ENCODE assay signal across 12 mouse cellular contexts in genomic region chr12:54263733-54264417, GRCm38 (mm10).
DNase-seq lines count a peak whose midpoint lies in the region; ATAC-seq and TF ChIP-seq lines count a peak whose summit lies in the region.
"Had no signal": no experiment of that assay in that cellular context is flagged by ENCODE, and none has a peak within 500 bp of the region (broad histone marks: within the 10 kb centered on the region; RNA-seq: fewer than 3 reads in every experiment).

No protein-coding gene starts in this region.

- peaks cover 33% of the 10 kb centered on the region for H3K4me1 ChIP-seq in heart, embryonic 12.5 days (replicated peaks)
- H3K4me1 ChIP-seq in midbrain, embryonic 10.5 days = peaks cover 23% of the 10 kb centered on the region
- no peaks in the 10 kb centered on the region for H3K4me1 ChIP-seq in midbrain, postnatal 0 days (ENCODE audit: insufficient read depth, low read length)
- peaks cover 9% of the 10 kb centered on the region for H3K4me1 ChIP-seq in intestine, embryonic 15.5 days (replicated peaks)
- peaks cover 18% of the 10 kb centered on the region for H3K4me1 ChIP-seq in stomach, embryonic 16.5 days (ENCODE audit: control insufficient read depth, insufficient read depth, low read length)

- no peak for TF ChIP-seq CTCF in midbrain, postnatal 0 days (IDR thresholded peaks at IDR 0.05)

- no peak for ATAC-seq in heart, embryonic 12.5 days (ENCODE audit: insufficient number of reproducible peaks, low FRiP score)
- no peak for ATAC-seq in midbrain, postnatal 0 days (ENCODE audit: low FRiP score)
- peak; percentile 26 for ATAC-seq in intestine, embryonic 15.5 days
- peak; percentile 25; the same call in 1 of the 2 replicates for ATAC-seq in stomach, embryonic 16.5 days (ENCODE audit: insufficient read depth, low FRiP score)

- H3K4me3 ChIP-seq in heart, embryonic 12.5 days = no peak overlapping the region
- no peak overlapping the region for H3K4me3 ChIP-seq in midbrain, embryonic 10.5 days
- no peak overlapping the region for H3K4me3 ChIP-seq in midbrain, postnatal 0 days (ENCODE audit: low read depth, low read length)
- no peak overlapping the region for H3K4me3 ChIP-seq in intestine, embryonic 15.5 days (replicated peaks)
- no peak overlapping the region for H3K4me3 ChIP-seq in stomach, embryonic 16.5 days (replicated peaks; ENCODE audit: low read length)
- H3K4me3 ChIP-seq: embryonic facial prominence, embryonic 12.5 days; layer of hippocampus, adult 2 months; limb, embryonic 13.5 days; midbrain, embryonic 12.5 days had no signal

- intact Hi-C loops in heart, postnatal 14 days (cut with DNase I) = no loop called here
- intact Hi-C loops in left cerebral cortex, postnatal 36 days (cut with DNase I) = no loop called here

- no peaks in the 10 kb centered on the region for H3K36me3 ChIP-seq in heart, embryonic 12.5 days
- H3K36me3 ChIP-seq in midbrain, embryonic 10.5 days = no peaks in the 10 kb centered on the region
- no peaks in the 10 kb centered on the region for H3K36me3 ChIP-seq in midbrain, postnatal 0 days (ENCODE audit: insufficient read depth, low read length)
- no peaks in the 10 kb centered on the region for H3K36me3 ChIP-seq in intestine, embryonic 15.5 days
- no peaks in the 10 kb centered on the region for H3K36me3 ChIP-seq in stomach, embryonic 16.5 days (ENCODE audit: control insufficient read depth, insufficient read depth, low read length)
- H3K36me3 ChIP-seq: embryonic facial prominence, embryonic 12.5 days; limb, embryonic 13.5 days; midbrain, embryonic 12.5 days had no signal

- H3K9ac ChIP-seq in heart, embryonic 12.5 days = no peak overlapping the region
- H3K9ac ChIP-seq in midbrain, postnatal 0 days (replicated peaks; ENCODE audit: low read length, poor library complexity, severe bottlenecking) = no peak overlapping the region
- H3K9ac ChIP-seq in intestine, embryonic 15.5 days = no peak overlapping the region
- H3K9ac ChIP-seq in stomach, embryonic 16.5 days (ENCODE audit: low read length) = 0 out of 2 replicates have a peak overlapping the region, but pooled peaks have one; percentile 25
- H3K9ac ChIP-seq: embryonic facial prominence, embryonic 12.5 days; limb, embryonic 13.5 days; midbrain, embryonic 12.5 days had no signal

- H3K27ac ChIP-seq in heart, embryonic 12.5 days (ENCODE audit: poor library complexity, severe bottlenecking) = 0 out of 2 replicates have a peak overlapping the region, but pooled peaks have one; percentile 13
- peak overlapping the region; percentile 61 for H3K27ac ChIP-seq in midbrain, embryonic 10.5 days (replicated peaks)
- H3K27ac ChIP-seq in midbrain, postnatal 0 days (ENCODE audit: low read depth, low read length) = no peak overlapping the region
- H3K27ac ChIP-seq in intestine, embryonic 15.5 days = no peak overlapping the region
- H3K27ac ChIP-seq in stomach, embryonic 16.5 days (ENCODE audit: low read length) = peak overlapping the region; percentile 70
- H3K27ac ChIP-seq: embryonic facial prominence, embryonic 12.5 days; layer of hippocampus, adult 2 months; limb, embryonic 13.5 days; midbrain, embryonic 12.5 days had no signal

- H3K9me3 ChIP-seq in heart, embryonic 12.5 days (replicated peaks) = no peaks in the 10 kb centered on the region
- H3K9me3 ChIP-seq in midbrain, embryonic 10.5 days (replicated peaks) = no peaks in the 10 kb centered on the region
- H3K9me3 ChIP-seq in midbrain, postnatal 0 days (ENCODE audit: low read length) = no peaks in the 10 kb centered on the region
- H3K9me3 ChIP-seq in intestine, embryonic 15.5 days = no peaks in the 10 kb centered on the region
- no peaks in the 10 kb centered on the region for H3K9me3 ChIP-seq in stomach, embryonic 16.5 days (replicated peaks; ENCODE audit: control insufficient read depth, low read length)
- H3K9me3 ChIP-seq: embryonic facial prominence, embryonic 12.5 days; limb, embryonic 13.5 days; midbrain, embryonic 12.5 days had no signal

- DNase-seq in heart, postnatal 14 days = no peak
- peak; percentile 17 for DNase-seq in midbrain, embryonic 10.5 days (ENCODE audit: low spot score)
- no peak for DNase-seq in midbrain, postnatal 0 days (ENCODE audit: low spot score)
- DNase-seq in left cerebral cortex, postnatal 36 days (ENCODE audit: low spot score in 2 of 2) = no peak
- DNase-seq in layer of hippocampus, adult 9-11 months = no peak

- H3K27me3 ChIP-seq in heart, embryonic 12.5 days (replicated peaks) = 0 out of 2 replicates have a peak, but pooled peaks cover 11% of the 10 kb centered on the region
- H3K27me3 ChIP-seq in midbrain, embryonic 10.5 days (ENCODE audit: low read depth, poor library complexity, severe bottlenecking) = no peaks in the 10 kb centered on the region; the same call in 1 of the 2 replicates
- H3K27me3 ChIP-seq in midbrain, postnatal 0 days (ENCODE audit: insufficient read depth, low read length) = no peaks in the 10 kb centered on the region
- H3K27me3 ChIP-seq in intestine, embryonic 15.5 days (replicated peaks) = no peaks in the 10 kb centered on the region
- no peaks in the 10 kb centered on the region for H3K27me3 ChIP-seq in stomach, embryonic 16.5 days (ENCODE audit: control insufficient read depth, insufficient read depth, low read length)
- H3K27me3 ChIP-seq: embryonic facial prominence, embryonic 12.5 days; midbrain, embryonic 12.5 days had no signal

- H3K4me2 ChIP-seq in heart, embryonic 12.5 days = peak overlapping the region; percentile 31
- H3K4me2 ChIP-seq in midbrain, postnatal 0 days (ENCODE audit: low read depth, low read length, poor library complexity, severe bottlenecking) = no peak overlapping the region
- H3K4me2 ChIP-seq in intestine, embryonic 15.5 days (replicated peaks) = no peak overlapping the region
- H3K4me2 ChIP-seq in stomach, embryonic 16.5 days (ENCODE audit: low read depth, low read length) = no peak overlapping the region
- H3K4me2 ChIP-seq: embryonic facial prominence, embryonic 12.5 days; limb, embryonic 13.5 days; midbrain, embryonic 12.5 days had no signal

- 36% methylated on average over 13 of the region's 13 CpGs for WGBS in heart, embryonic 12.5 days
- WGBS in midbrain, embryonic 10.5 days = 72% methylated on average over 13 of the region's 13 CpGs
- 77% methylated on average over 13 of the region's 13 CpGs for WGBS in midbrain, postnatal 0 days
- 45% methylated on average over 13 of the region's 13 CpGs for WGBS in intestine, embryonic 15.5 days
- 38% methylated on average over 13 of the region's 13 CpGs for WGBS in stomach, embryonic 16.5 days

Comparison
In these comparisons a context has a peak if more than half of its experiments do, and no peak if none do; other contexts are left out.
1. H3K27ac ChIP-seq: peak in heart, embryonic 12.5 days (single experiment), midbrain, embryonic 10.5 days (single experiment) and stomach, embryonic 16.5 days (single experiment); none in midbrain, postnatal 0 days (single experiment) and intestine, embryonic 15.5 days (single experiment).
2. ATAC-seq: peak in intestine, embryonic 15.5 days (single experiment) and stomach, embryonic 16.5 days (single experiment); none in heart, embryonic 12.5 days (single experiment) and midbrain, postnatal 0 days (single experiment).